Mouse (Mus musculus) midbrain, embryonic 12.5 days (tissue): Measurements from ENCODE around the gene Xpr1. TPM values are rescaled to one million over a fixed set of nuclear protein-coding genes. Genes with fewer than 3 reads are reported as not detected.

ENCODE experiments used
- ATAC-seq: fragments of 200-750 bp; cut with Nextera tagmentation; 2 replicates; pipeline ENCODE4 v1.8.0; 2017; ENCODE audit warnings: low read depth, moderate TSS enrichment, moderate library complexity; ENCODE audit not compliant: low FRiP score
- H3K27ac ChIP-seq: fragments of 300-500 bp; sonication (generic); replicated peaks from 2 replicates; pipeline ENCODE4 v1.5.1; 2016; ENCODE audit warnings: mild to moderate bottlenecking
- H3K27me3 ChIP-seq: fragments of 300-500 bp; sonication (generic); 2 replicates; pipeline ENCODE4 v1.6.1; 2016; ENCODE audit warnings: mild to moderate bottlenecking
- H3K36me3 ChIP-seq: fragments of 300-500 bp; sonication (generic); 2 replicates; pipeline ENCODE4 v1.6.1; 2016
- H3K4me1 ChIP-seq: fragments of 300-500 bp; sonication (generic); 2 replicates; pipeline ENCODE4 v1.6.1; 2016
- H3K4me2 ChIP-seq: fragments of 300-500 bp; sonication (generic); replicated peaks from 2 replicates; pipeline ENCODE4 v1.6.1; 2016; ENCODE audit warnings: mild to moderate bottlenecking, moderate library complexity
- H3K4me3 ChIP-seq: fragments of 300-500 bp; sonication (generic); 2 replicates; pipeline ENCODE4 v1.5.1; 2016; ENCODE audit warnings: mild to moderate bottlenecking
- H3K9ac ChIP-seq: fragments of 300-500 bp; sonication (generic); replicated peaks from 2 replicates; pipeline ENCODE4 v1.6.1; 2016; ENCODE audit warnings: mild to moderate bottlenecking, moderate library complexity
- H3K9me3 ChIP-seq: fragments of 300-500 bp; sonication (generic); 2 replicates; pipeline ENCODE4 v1.6.1; 2016; ENCODE audit warnings: mild to moderate bottlenecking
- WGBS: fragments of 180-500 bp; shearing (Covaris S2); methylation state at CpG from one replicate; pipeline ENCODE4 v1.1.7; 2016; 5-methylcytosine and 5-hydroxymethylcytosine counted together
- polyA plus RNA-seq: library from polyadenylated mRNA; unstranded; fragments of >200 nt; fragmentation: Nextera tagmentation; extraction: Ambion mirVana; gene quantifications from 2 replicates; pipeline ENCODE4 v1.2.1, GENCODE M21; 2016

The Xpr1 gene
- 34.1 and 39.9 TPM in 2 replicates for polyA plus RNA-seq

DNA sequence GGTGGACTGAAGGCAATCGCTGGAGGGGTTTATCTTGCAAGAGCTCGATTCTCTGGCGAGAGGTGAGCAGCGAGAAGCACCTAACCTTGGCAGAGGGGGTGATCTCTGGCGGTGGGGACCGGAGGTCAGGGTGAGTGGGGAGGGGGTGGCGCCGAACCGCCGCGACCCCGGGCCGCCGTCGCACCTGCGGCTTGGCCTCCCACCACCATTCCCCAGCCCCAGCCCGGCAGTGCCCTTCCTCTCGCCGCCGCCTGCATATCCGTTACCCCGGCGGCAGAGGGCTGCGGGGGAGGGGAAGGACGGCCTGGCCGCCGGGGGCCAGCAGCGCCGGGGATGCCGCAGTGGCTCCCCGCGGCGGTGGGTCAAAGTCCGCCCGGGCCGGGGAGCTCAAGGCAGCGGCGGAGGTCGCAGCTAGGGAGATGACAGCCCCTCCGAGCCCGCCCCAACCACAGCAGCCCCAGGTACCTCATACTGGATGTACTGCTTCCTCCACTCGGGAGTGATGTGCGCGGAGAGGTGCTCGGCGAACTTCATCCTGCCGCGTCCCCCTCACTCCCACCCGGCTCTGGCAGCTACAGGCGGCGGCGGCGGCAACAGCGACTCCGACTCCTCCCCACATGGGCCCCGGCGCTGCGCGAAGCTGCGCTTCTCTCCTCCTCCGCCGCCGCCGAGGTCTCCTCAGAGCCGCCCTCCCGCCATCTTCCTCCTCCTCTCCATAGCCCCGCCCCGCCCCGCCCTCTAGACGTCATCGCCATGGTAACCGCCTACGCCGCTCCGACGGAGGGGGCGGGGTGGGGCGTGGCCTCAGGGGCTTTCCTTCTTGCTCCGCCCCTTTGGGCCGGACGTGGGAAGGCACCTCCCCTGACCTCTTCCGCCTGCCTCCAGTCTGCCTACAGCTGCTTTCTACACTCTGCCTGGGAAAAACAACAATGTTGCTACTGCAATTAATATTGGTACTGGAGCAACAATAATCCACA is at the start of gene Xpr1:
Gene Xpr1 (minus strand): TSS at position 715 of the 977 bp plus-strand sequence.
- H3K27ac ChIP-seq: peak within 1 kb of the TSS; percentile 91
- H3K4me1 ChIP-seq: 0 out of 2 replicates have a peak, but pooled peaks cover 3% of the 10 kb centered on the region
- peak; percentile 94 for ATAC-seq
- H3K4me3 ChIP-seq: peak within 1 kb of the TSS; percentile 67
- WGBS: under 1% methylated on average over 74 of the region's 82 CpGs
- H3K4me2 ChIP-seq: peak within 1 kb of the TSS; percentile 58
- no peaks in the 10 kb centered on the region for H3K9me3 ChIP-seq
- H3K9ac ChIP-seq: peak within 1 kb of the TSS; percentile 80
- no peaks in the 10 kb centered on the region for H3K36me3 ChIP-seq
- no peaks in the 10 kb centered on the region for H3K27me3 ChIP-seq

GRCm38 (mm10) chr1:155463442-155463841 is 46.2 kb upstream of the Xpr1 start:
- WGBS: 50% methylated on average over 10 of the region's 10 CpGs
- H3K27ac ChIP-seq: no peak overlapping the region
- no peaks in the 10 kb centered on the region for H3K36me3 ChIP-seq
- no peak overlapping the region for H3K4me3 ChIP-seq
- H3K9me3 ChIP-seq: no peaks in the 10 kb centered on the region
- no peak for ATAC-seq
- peaks cover 13% of the 10 kb centered on the region; the same call in 1 of the 2 replicates for H3K4me1 ChIP-seq
- no peak overlapping the region for H3K9ac ChIP-seq
- no peaks in the 10 kb centered on the region for H3K27me3 ChIP-seq
- no peak overlapping the region for H3K4me2 ChIP-seq

DNA sequence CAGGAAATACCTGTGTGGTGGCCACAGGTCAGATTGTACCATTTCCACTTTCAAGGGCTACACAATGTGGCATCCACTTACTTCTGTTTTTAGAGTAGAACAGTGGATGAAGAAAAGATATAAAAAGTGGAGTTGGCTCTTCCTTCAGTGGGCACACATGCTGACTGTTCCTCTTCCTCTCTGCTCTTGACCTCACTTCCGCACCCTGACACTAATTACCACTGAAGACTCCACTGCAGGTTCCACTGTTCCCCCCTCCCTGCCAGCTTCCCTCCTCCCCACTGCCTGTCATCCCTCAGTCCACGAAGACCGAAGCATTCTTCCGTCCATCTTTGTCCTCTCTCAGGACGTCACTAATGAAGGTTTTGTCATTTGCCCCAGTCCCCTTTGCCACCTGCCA is 45.4 kb upstream of the Xpr1 start:
- no peak overlapping the region for H3K27ac ChIP-seq
- H3K9ac ChIP-seq: no peak overlapping the region
- no peak for ATAC-seq
- H3K4me1 ChIP-seq: peaks cover 13% of the 10 kb centered on the region; the same call in 1 of the 2 replicates
- 83% methylated on average over 5 of the region's 5 CpGs for WGBS
- H3K4me2 ChIP-seq: no peak overlapping the region
- no peak overlapping the region for H3K4me3 ChIP-seq
- H3K27me3 ChIP-seq: no peaks in the 10 kb centered on the region
- H3K36me3 ChIP-seq: no peaks in the 10 kb centered on the region
- no peaks in the 10 kb centered on the region for H3K9me3 ChIP-seq

GRCm38 (mm10) chr1:155457532-155457931 is 40.3 kb upstream of the Xpr1 start:
- H3K4me3 ChIP-seq: no peak overlapping the region
- no peaks in the 10 kb centered on the region for H3K27me3 ChIP-seq
- no peaks in the 10 kb centered on the region for H3K9me3 ChIP-seq
- H3K4me2 ChIP-seq: no peak overlapping the region
- no peak overlapping the region for H3K9ac ChIP-seq
- peaks cover 5% of the 10 kb centered on the region; the same call in 1 of the 2 replicates for H3K4me1 ChIP-seq
- no peak overlapping the region for H3K27ac ChIP-seq
- no peaks in the 10 kb centered on the region for H3K36me3 ChIP-seq
- 82% methylated on average over 7 of the region's 7 CpGs for WGBS
- ATAC-seq: no peak

DNA sequence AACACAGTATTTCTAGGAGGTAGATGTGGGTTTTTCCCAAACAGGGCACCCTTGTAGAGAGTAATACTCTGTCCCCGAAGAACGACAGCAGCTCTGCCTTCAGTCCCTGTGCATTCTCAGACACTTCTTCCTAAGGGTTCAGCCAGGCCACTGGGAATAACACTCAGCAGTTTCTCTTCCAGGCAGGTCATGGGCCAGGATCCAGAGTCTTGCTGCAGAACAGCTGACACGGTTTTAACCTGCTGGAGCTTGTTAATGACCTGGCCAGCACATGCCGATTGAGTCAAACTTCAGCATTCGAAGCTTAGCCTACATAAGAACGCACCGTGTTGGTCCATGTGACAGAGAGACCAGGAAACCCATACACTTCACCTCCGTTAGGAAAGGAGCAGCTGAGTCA is 36.0 kb upstream of the Xpr1 start:
- no peak for ATAC-seq
- H3K9me3 ChIP-seq: no peaks in the 10 kb centered on the region
- H3K4me2 ChIP-seq: no peak overlapping the region
- no peak overlapping the region for H3K4me3 ChIP-seq
- H3K4me1 ChIP-seq: no peaks in the 10 kb centered on the region
- no peaks in the 10 kb centered on the region for H3K27me3 ChIP-seq
- 85% methylated on average over 8 of the region's 8 CpGs for WGBS
- H3K27ac ChIP-seq: no peak overlapping the region
- H3K36me3 ChIP-seq: no peaks in the 10 kb centered on the region
- no peak overlapping the region for H3K9ac ChIP-seq

GRCm38 (mm10) chr1:155448932-155449331 is 31.7 kb upstream of the Xpr1 start:
- no peak for ATAC-seq

DNA sequence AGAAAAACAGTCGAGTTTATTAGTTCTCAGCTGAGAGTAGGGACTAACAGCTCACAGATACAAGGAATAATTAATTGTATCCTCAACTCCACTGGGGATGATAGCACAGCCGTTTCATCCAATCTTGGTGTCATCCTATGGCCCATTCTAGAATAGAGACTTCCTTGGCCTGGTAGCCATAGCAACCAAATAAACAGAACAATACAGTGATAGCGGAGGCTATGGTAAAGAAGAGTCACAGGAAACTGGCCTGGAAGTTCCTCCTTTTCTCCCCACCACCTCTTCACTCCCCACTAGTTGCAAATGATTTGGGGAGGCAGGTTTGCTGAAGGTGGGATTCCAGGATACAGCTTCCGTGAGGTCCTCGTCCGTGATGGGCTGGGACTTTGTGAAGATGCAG is 30.1 kb upstream of the Xpr1 start:
- Histone ChIP-seq H3K9ac (no peak overlapping the region), H3K4me2 (no peak overlapping the region), H3K9me3 (no peaks in the 10 kb centered on the region), H3K4me1 (no peaks in the 10 kb centered on the region), H3K36me3 (no peaks in the 10 kb centered on the region), H3K27me3 (no peaks in the 10 kb centered on the region), H3K27ac (no peak overlapping the region), H3K4me3 (no peak overlapping the region)
- ATAC-seq: no peak
- 74% methylated on average over 6 of the region's 6 CpGs for WGBS

More at GRCm38 (mm10) chr1:155448932-155449331, 31.7 kb upstream of the Xpr1 start:
- Histone ChIP-seq H3K4me1 (no peaks in the 10 kb centered on the region), H3K27ac (no peak overlapping the region), H3K36me3 (no peaks in the 10 kb centered on the region), H3K4me2 (no peak overlapping the region), H3K9me3 (no peaks in the 10 kb centered on the region), H3K4me3 (no peak overlapping the region), H3K9ac (no peak overlapping the region), H3K27me3 (no peaks in the 10 kb centered on the region)
- 82% methylated on average over 2 of the region's 2 CpGs for WGBS

- Histone ChIP-seq H3K27me3 (no peaks in the 10 kb centered on the region), H3K4me2 (no peak overlapping the region), H3K9me3 (no peaks in the 10 kb centered on the region), H3K9ac (no peak overlapping the region), H3K36me3 (no peaks in the 10 kb centered on the region), H3K4me1 (peaks cover 4% of the 10 kb centered on the region; the same call in 1 of the 2 replicates), H3K27ac (peak overlapping the region; percentile 81), H3K4me3 (no peak overlapping the region)
- ATAC-seq: no peak
- WGBS: 68% methylated on average over 4 of the region's 4 CpGs
Measured at GRCm38 (mm10) chr1:155443115-155443514, 25.9 kb upstream of the Xpr1 start.

DNA sequence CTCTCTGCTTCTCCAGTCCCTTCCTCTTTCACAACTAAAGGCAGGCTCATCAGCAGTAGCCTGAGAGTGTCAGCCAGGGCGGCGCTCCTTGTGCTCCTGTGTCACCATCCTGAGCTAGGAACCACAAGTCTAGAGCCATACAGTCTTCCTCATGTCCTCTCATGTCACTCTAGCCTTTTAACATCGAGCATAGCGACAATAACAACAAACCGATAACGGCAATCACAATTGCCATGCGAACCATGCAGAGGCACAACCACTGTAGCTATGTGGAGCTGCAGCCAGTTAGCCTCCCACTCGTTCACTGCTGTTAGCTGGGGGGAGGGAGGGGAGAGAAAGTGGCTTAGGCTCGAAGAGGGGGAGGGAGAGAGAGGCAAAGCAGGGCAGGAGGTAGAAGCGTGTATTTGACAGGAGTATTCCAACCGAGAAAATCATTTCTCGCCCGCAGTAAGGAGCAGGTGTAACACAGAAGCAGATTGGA is 25.3 kb upstream of the Xpr1 start:
- Histone ChIP-seq H3K27ac (peak overlapping the region; percentile 81), H3K4me2 (0 out of 2 replicates have a peak overlapping the region, but pooled peaks have one; percentile 4), H3K4me3 (no peak overlapping the region), H3K9ac (peak overlapping the region; percentile 20; the same call in 1 of the 2 replicates), H3K27me3 (peaks cover 4% of the 10 kb centered on the region; the same call in 1 of the 2 replicates), H3K36me3 (no peaks in the 10 kb centered on the region), H3K4me1 (peaks cover 4% of the 10 kb centered on the region; the same call in 1 of the 2 replicates), H3K9me3 (no peaks in the 10 kb centered on the region)
- peak; percentile 52; the same call in 1 of the 2 replicates for ATAC-seq
- 67% methylated on average over 13 of the region's 13 CpGs for WGBS

DNA sequence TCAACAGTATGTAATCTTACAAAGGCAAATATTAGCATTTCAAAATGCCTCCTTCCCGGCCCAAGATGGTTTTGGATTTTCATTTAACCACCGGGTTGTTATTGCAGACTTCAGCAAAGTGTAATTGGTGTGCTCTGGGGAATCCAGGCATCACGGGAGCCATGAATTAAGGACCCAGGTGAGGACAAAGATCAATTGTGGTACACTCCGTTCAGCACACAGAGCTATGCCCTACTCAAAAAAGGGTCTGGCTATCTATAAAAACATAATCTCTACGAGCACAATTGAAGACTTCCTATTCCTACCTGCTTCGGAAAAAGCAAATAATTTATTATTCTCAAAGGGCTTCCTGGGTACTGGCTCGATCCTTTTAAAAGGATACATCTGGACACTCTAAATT is 22.3 kb upstream of the Xpr1 start:
- Histone ChIP-seq H3K4me3 (no peak overlapping the region), H3K27ac (no peak overlapping the region), H3K27me3 (peaks cover 7% of the 10 kb centered on the region; the same call in 1 of the 2 replicates), H3K9ac (no peak overlapping the region), H3K4me1 (peaks cover 4% of the 10 kb centered on the region; the same call in 1 of the 2 replicates), H3K36me3 (no peaks in the 10 kb centered on the region), H3K9me3 (no peaks in the 10 kb centered on the region), H3K4me2 (no peak overlapping the region)
- ATAC-seq: no peak
- 46% methylated on average over 7 of the region's 7 CpGs for WGBS

DNA sequence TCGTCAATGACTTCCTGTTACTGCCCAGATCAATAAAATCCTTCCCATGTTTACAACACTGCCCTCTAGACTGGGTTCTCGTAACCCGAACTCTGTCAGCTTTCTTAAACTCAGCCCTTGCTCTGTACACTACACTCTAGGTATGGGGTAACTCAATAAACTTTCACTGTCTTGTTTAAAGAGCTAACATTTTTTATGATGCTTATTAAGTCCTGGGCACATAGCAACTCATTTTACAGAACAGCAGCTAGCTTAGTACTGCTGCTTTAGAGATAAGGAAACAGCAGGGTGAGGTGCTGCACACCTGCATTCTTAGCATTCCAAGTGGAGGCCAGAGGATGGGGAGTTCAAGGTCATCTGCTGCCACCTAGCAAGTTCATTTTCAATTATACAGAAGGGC is 21.3 kb upstream of the Xpr1 start:
- Histone ChIP-seq H3K36me3 (no peaks in the 10 kb centered on the region), H3K9me3 (no peaks in the 10 kb centered on the region), H3K4me1 (peaks cover 4% of the 10 kb centered on the region; the same call in 1 of the 2 replicates), H3K4me3 (no peak overlapping the region), H3K9ac (no peak overlapping the region), H3K4me2 (no peak overlapping the region), H3K27me3 (peaks cover 7% of the 10 kb centered on the region; the same call in 1 of the 2 replicates), H3K27ac (no peak overlapping the region)
- 62% methylated on average over 3 of the region's 3 CpGs for WGBS
- ATAC-seq: no peak

- Histone ChIP-seq H3K4me2 (no peak overlapping the region), H3K4me3 (no peak overlapping the region), H3K27ac (no peak overlapping the region), H3K36me3 (no peaks in the 10 kb centered on the region), H3K27me3 (peaks cover 23% of the 10 kb centered on the region), H3K9ac (no peak overlapping the region), H3K4me1 (peaks cover 22% of the 10 kb centered on the region), H3K9me3 (0 out of 2 replicates have a peak, but pooled peaks cover 3% of the 10 kb centered on the region)
- 79% methylated on average over 7 of the region's 7 CpGs for WGBS
- ATAC-seq: no peak
Measured at GRCm38 (mm10) chr1:155429304-155429703, 12.1 kb upstream of the Xpr1 start.
